Mouse (Mus musculus) skeletal muscle tissue, adult 2 months (tissue): Measurements from ENCODE around the gene AL731706.2.
"Not testable (repeated sequence)": the region's sequence is repeated elsewhere in the genome, so short reads cannot be mapped to it uniquely, and the experiment has no call there.

Experiments used
- DNase-seq: peaks from one replicate; pipeline ENCODE4 v3.0.0-alpha.2; 2012; ENCODE audit warnings: low read depth, low spot score

The AL731706.2 gene

DNA sequence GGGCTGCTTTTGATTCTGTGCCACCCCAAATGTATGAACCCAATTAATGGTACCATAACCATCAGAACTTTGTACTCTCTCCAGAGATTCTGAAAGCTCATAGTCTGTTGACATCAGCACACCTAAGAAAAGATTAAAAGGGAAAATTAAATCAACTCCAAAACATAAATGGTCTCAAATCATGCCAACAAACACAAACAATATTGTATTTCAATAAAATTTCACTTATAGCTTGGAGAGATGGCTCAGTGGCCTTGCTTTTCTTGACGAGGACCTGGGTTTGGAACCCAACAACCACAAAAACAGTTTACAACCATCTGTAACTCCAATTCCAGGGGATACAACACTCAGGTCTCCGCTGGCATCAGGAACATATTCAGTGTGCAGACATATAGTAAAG lies at the start of gene AL731706.2:
Gene AL731706.2 (minus strand): TSS at position 101 of the 400 bp plus-strand sequence.
- DNase-seq = no peak

DNA sequence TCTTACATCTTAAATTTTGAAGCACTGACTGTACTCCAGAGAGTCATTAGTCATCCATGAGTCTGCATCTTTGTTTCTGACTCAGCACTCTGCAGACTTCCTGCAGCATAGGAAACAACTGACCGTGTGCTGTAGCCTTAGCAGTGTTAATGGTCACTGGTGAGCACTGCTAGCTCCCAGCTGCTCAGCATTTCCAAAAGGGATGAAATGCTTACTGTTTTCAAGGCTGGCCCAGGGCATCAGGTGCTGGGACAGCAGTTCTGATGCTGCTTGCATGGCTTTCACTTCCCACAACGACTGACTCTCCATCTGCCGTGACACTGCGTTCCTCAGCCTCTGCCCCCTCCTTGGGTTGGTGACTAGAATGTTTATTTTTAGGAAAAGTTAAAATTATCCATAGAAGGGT lies 35.5 kb upstream of the AL731706.2 start:
- DNase-seq = peak; percentile 39

DNA sequence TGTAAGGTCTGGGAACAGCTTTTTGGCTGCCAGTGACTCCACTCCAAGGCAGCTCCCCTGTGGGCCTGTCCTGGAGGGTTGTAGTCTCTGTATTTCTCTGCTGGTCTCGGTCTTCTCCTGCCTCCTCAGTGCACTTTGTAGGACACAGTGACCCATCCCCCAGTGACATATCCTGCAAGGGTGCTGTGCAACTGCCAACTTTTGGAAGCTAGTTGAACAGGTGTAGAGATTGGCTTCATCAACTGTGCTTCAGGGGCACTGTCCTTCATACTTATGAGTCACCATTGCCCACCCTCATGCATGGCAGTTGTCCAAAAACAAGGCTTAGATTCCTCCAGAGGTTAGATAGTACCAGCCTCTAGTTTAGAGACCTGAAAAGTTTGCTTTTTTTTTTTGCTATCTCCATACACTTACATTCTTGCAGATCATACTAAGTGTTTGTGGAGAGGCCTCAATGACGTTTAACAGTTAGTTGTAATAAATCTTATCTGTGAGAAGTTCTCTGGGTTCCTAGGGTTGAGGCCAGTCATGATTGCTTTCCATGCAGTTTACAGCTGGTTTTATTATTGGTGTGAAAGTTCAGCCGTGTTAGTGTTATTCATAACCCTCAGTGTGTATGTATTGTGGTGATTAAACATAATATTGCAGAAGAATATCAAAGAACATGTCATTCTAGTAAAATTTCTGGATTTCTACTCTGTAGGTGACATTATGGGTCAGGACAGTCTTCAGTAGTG lies 34.9 kb upstream of the AL731706.2 start:
- DNase-seq = peak; percentile 29

- DNase-seq = no peak
These were observed 34.0 kb upstream of the AL731706.2 start for GRCm38 (mm10) chr2:136919433-136919832.

- DNase-seq = no peak
These were observed 28.9 kb upstream of the AL731706.2 start for GRCm38 (mm10) chr2:136914334-136914902.

DNA sequence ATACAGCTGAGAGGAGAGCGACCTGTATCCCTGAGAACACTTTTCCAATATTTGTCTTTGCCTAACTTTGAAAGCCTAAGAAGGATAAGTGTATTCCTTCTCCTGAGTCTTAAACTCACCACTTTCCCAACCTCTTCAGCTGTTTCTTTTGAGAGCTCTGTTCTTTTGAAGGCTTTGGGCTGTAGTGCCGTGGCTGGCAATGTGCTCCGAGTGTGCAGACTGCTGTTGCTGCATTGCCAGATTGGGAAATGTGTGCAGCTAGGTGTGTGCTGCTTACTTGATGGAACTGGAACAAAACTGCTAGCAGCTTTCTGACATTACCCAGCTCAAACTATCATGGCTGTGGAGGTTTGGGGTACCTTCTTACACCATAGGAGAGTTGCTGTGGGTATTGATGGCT lies 27.5 kb upstream of the AL731706.2 start:
- DNase-seq = no peak

DNA sequence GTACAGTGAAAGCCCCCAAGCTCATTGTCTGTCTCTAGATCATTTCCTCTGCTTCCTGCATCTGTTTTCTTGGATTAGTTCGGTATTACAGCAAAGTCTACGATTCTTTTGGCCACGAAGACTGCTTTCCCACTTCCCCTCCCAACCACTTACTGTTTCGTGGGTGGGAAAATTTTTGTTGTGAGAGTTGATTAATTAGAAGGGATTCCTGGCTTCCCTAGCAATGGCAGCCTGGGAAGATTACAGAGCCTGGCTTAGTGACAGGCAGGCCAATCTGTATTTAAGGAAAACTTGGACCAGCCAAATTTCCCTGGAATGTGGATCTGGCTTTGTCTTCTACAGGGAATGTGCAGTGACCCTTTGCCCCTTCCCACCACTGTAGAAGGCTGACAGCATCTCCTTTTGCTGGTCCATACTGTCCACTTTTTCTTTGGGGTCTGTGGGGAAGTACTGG lies 26.5 kb upstream of the AL731706.2 start:
- no peak for DNase-seq

DNA sequence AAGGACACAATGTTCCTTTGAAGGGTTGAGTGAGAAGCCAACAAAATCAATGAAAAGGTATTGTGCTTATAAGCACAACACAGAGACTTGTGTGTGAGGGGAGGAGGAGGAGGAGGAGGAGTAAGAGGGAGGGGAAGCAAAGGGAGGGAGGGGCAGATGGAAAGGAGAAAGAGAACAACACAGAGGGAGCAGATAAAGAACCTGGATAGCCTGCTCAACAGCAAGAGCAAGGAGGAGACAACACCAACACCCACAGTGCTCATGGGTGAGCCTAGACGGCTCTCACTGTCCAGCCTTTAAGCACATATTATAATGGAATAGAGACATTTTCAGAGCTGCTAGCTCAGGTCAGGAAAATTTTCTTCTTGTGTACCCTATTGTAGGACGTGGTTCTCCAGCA lies 23.8 kb upstream of the AL731706.2 start:
- no peak for DNase-seq

DNA sequence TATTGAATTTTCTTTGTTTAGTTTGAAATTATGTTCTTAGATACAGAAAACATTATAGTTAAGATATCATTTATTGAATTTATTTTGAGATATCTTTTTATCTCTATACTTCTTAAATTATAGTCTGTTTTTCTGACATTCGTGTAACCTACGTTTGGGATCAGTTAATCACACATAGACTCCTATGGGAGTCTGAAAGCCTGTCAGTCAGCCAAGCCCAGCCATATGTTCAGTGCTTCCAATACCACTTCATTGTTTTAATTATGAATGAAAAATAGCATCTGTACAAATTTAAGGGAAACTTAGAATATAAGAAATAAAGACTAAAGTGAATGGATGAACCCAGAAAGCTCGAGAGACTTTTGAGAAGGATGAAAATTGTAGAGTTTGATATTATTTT lies 23.1 kb upstream of the AL731706.2 start:
- no peak for DNase-seq

DNA sequence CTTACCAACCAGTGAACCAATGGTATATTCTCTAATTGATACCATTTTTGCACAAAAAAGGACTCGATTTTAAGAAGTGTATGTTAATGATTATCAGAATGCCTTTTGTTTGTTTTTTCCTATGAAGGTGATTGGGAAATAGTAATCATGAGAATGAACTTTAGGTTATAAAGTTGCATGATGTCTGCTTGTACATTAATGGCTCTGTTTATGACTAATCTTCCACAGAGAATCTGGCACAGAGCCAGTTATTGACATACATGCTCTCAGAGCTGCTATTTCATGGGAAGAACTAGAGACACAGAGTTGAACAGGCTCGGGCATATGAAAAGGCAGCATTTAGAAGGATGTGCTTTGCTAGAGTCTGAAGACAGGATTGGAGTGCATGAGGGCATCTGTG lies 10.7 kb upstream of the AL731706.2 start:
- DNase-seq = no peak

DNA sequence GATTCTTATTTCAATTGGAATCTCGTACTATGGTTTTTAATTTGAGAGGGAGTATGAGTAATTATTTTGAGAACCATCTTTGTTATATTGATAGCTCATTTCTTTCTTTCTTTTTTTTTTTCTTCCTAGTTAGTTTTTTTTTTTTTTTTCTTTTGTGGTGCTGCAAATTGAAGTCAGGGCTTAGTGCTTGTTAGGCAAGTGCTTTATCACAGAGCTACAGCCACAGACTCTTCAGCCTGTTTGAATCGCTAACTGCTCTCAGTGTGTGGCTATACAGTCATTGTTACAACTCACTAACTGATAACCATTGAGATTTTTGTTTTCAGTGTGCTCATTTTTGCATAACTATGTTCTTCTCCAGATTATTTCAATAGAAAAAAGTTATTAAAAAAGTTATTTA lies 9.0 kb upstream of the AL731706.2 start:
- no peak for DNase-seq

DNA sequence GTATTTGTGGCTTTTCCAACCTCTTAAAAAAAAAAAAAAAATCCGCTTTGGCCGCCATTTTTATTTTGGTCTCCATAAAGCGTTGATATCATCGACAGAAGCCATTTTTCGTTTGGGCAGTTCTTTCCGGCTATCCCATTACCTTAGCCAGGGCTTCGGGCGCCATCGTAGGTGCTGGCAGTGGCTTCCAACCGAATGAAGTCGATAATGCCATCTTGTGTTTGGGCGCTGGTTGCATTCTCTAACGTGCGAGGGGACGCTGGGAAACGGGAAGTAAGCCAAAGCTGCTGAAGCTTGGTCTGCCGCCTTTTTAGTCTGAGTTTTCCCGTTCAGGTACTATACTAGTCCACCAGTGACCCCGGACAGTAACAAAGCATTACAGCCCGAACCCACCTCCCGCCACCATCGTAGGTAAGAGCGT lies 6.5 kb upstream of the AL731706.2 start:
- peak; percentile 98 for DNase-seq

DNA sequence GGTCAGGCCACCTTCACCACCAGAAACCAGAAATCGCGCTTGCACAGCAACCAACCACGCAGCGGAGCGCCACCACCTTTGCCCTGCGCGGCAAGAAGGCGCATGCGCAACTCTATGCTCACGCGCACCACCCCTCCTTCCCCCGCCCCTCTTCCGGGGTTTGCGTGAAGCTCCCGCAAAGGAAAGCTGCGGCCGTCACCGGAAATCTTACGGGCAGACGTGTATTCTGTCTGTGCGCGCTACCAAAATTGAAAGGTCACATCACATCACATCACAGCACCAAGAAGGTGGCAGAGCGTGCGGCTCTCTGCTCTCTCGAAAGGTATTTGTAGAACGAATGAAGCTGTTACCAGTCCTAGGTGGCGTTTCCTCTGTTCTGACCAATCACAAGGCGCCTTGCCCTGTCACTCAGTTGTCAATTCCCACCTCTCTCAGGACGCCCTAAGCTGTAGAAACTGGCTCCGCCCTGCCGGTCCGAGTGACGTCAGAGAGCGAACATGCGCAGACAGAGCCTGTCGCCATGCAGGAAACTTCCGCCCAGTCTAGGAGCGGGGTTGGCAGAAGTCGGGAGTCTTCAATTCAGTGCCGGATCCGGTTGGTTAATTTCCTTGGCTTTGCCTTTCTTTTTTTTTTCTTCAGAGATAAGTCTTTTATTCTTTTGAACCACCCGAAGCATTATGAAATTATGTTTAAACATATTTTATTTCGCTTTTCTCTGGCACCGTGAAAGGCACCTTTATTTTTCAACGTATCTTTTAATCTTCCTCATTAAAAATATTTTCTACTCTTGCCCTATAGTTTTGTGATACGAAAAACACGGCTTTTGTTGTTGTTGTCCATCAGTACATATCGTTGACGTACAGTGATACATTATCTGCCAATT lies 5.8 kb upstream of the AL731706.2 start, which contains the start of the genes Slx4ip, AL731706.1 and Mkks:
Gene Slx4ip (plus strand): TSS at position 151 of the 883 bp plus-strand sequence.
Gene AL731706.1 (minus strand): TSS at position 322 of the 883 bp plus-strand sequence.
Gene Mkks (minus strand): TSS at position 322 of the 883 bp plus-strand sequence.
- peak; percentile 100 for DNase-seq

DNA sequence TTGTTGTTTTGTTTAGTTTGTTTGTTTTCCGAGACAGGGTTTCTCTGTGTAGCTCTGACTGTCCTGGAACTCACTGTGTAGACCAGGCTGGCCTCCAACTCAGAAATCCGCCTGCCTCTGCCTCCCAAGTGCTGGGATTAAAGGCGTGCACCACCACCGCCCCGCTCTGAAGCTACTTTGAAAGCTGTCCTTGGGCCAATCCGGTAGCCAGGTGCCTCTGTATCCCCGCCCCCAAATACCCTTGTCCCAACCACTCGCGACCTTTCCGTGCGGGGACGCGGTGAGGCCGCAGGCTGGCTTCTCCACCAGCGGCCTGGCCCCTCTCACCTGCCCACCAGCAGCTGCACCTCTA lies 5.2 kb upstream of the AL731706.2 start:
- not testable (repeated sequence) for DNase-seq

DNA sequence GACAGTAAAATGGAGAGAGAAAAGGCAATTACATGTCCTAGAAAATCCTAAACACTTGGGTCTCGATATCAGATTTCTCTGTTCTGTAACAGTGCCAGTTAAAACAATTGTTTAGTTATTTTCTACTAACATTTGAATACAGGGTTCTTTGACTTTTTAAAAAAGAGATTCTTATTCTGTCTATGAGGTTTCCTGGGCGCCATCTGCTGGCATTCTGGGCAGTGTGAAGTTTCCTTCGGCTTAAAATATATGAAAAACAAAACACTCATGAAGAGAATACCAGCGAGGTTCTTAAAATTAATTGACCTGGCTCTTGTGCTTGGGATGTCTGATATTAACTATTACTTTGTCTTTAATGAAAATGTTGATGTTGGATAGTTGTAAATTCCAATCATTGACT lies 1.4 kb upstream of the AL731706.2 start:
- no peak for DNase-seq

DNA sequence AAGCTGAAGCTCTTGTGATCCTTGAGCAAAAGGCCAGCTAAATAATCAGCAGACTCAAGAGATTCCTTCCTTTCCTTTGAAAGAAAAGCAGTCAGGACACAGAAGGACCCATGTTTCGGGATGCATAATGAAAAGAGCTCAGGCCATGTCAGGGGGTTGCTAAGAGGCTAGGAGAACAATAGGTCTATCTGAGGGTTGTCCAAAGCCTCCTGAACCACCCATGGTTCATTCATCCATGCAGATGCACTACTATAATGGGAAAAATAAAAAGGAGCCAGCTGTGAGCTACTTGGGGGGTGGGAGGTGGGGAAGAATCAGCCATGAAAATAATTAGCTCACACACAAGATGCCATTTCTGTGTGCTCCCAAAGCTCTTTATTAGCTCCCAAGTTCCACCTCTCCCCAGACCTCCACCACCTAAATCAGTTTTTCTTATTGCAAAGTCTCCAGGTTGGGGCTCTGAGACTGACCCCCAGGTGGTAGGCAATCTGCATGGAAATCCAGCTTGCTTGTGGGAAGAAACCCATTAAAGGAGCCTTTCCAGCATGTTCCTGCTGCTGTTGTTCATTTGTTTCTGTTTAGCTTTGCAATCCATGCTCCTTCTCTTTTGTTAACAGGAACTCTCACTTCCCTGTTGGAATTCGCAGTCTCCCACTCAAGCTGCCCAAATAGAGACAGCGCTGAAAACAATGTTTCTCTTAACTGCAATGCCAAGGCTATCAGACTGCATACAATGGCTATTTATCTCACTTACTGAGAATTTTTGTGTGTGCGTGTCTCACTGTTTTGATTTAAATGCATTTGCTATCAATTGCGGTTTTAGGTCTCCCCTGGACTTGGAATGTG lies 30.7 kb downstream of the AL731706.2 start:
- no peak for DNase-seq

DNA sequence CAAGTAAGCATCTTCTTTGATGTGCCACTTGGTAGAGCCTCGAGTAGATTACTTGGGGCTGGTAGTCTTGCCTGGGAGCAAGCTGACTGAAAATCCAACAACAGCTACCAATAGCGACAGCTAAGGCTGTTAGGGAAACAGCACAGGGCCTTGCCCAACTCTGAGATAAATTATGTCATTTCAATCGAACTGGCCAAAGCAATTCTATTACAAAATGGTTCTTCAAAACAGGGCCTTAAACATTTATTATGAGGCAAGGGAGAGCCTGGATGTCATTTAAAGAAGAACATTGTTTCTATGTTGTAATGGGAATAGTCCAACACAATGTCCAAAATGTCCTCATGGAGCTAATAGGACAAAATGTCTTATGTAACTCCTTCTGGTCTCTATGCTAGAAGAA lies 35.1 kb downstream of the AL731706.2 start:
- no peak for DNase-seq

DNA sequence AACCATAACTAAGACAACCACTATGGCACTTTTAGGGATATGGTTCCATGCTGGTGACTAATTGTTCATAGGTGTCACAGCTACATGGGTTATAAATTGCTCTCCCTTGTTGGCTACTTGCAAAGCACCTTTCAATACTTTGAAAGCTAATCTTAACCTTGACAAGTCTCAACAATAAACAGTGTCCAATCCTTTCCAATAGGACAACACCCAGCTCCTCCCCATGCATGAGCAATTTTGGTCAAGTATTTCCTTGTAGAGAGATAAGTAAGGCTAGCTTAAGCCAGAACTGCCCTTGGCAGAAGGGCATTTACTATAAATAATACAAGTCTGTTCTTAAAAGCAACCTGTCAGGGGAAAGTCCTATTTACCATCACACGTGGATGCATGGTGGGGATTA lies 47.5 kb downstream of the AL731706.2 start:
- no peak for DNase-seq

DNA sequence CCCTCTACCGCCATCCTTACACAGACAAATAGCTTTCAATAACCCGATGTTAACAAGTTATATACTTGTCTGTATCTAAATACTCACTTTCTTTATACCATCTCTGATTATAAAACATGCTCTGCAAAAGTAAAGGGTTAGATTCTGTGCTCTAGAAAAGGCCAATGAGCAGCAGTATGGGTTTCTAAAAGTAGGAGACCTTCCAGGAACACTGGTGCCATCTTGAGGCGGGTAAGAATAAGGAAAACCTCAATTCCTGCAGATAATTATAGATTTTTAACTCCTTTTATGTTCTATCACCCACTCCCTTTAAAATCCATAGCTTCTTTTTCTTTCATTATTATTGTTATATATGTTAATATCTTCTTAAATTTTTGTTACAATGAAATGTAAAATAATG lies 49.6 kb downstream of the AL731706.2 start:
- no peak for DNase-seq
